9 mouse cellular contexts compared by ENCODE assay signal in the genomic region with DNA sequence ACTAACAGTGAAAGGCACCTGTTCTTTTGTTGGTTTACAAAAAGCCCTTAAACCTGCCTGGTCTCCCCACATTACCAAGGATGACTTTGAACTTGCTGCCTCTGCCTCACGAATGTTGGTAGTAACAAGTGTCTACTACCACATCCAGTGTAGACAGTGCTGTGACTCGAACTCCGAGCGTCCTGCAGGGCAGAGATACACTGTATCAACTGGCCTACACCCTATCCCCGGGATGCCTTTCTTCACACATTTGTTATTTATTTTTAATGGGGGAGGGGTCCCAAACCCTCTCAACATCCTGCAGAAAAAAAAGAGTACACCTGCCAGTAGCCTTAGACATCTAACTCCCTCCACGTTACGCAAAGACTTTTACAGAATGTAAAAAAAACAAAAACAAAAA. TPM values are rescaled to one million over a fixed set of nuclear protein-coding genes. Genes with fewer than 3 reads are reported as not detected.
DNase-seq lines count a peak whose midpoint lies in the region; ATAC-seq and TF ChIP-seq lines count a peak whose summit lies in the region.
"Had no signal": no experiment of that assay in that cellular context is flagged by ENCODE, and none has a peak within 500 bp of the region (broad histone marks: within the 10 kb centered on the region; RNA-seq: fewer than 3 reads in every experiment).

No protein-coding gene starts in this region.

- 7% methylated on average over 7 of the region's 7 CpGs for WGBS in heart, embryonic 14.5 days
- 9% methylated on average over 7 of the region's 7 CpGs for WGBS in forebrain, embryonic 14.5 days
- WGBS in liver, embryonic 16.5 days (ENCODE audit: insufficient replicate concordance): 8% methylated on average over 7 of the region's 7 CpGs

- no peak for TF ChIP-seq POLR2A in ES-Bruce4 (IDR thresholded peaks at IDR 0.05; ENCODE audit: insufficient read depth, low read length)

- H3K4me2 ChIP-seq in heart, embryonic 14.5 days (ENCODE audit: low read length): peak overlapping the region; percentile 82
- peak overlapping the region; percentile 71 for H3K4me2 ChIP-seq in forebrain, embryonic 14.5 days (ENCODE audit: low read length)
- H3K4me2 ChIP-seq in liver, embryonic 16.5 days (ENCODE audit: low read depth, low read length): peak overlapping the region; percentile 98

- H3K4me1 ChIP-seq in heart, embryonic 14.5 days (ENCODE audit: control insufficient read depth in 2 of 2, insufficient read depth in 2 of 2, low read length in 2 of 2): peaks cover 4 to 10% of the 10 kb centered on the region in 2 experiments; a peak in 3 of 4 replicates
- peaks cover 1% of the 10 kb centered on the region for H3K4me1 ChIP-seq in ES-Bruce4 (ENCODE audit: control insufficient read depth, insufficient read depth, low read length)
- H3K4me1 ChIP-seq in forebrain, embryonic 14.5 days (ENCODE audit: control insufficient read depth, insufficient read depth, low read length): peaks cover 11% of the 10 kb centered on the region
- peaks cover 15% of the 10 kb centered on the region for H3K4me1 ChIP-seq in liver, embryonic 16.5 days (ENCODE audit: control insufficient read depth, low read depth, low read length)

- no peak for DNase-seq in heart, adult 8-10 months (ENCODE audit: low spot score)
- DNase-seq in forebrain, embryonic 14.5 days (ENCODE audit: low spot score): no peak
- no peak for DNase-seq in adrenal gland, postnatal 36 days
- no peak for DNase-seq in right cerebral cortex, adult 2 months (ENCODE audit: low spot score in 2 of 2)
- no peak for DNase-seq in cerebellum, postnatal 14 days

- H3K36me3 ChIP-seq in heart, embryonic 14.5 days (ENCODE audit: control insufficient read depth, insufficient read depth, low read length): peaks cover 33% of the 10 kb centered on the region
- H3K36me3 ChIP-seq in ES-Bruce4 (ENCODE audit: control insufficient read depth, insufficient read depth, low read length, poor library complexity, severe bottlenecking): peaks cover 18% of the 10 kb centered on the region
- peaks cover 30% of the 10 kb centered on the region for H3K36me3 ChIP-seq in forebrain, embryonic 14.5 days (ENCODE audit: control insufficient read depth, insufficient read depth, low read length)
- no peaks in the 10 kb centered on the region for H3K36me3 ChIP-seq in liver, embryonic 16.5 days (ENCODE audit: control insufficient read depth, insufficient read depth)

- no peak for TF ChIP-seq CTCF in ES-Bruce4 (IDR thresholded peaks at IDR 0.05; ENCODE audit: low read depth, low read length)

- no peak for TF ChIP-seq EP300 in ES-Bruce4 (IDR thresholded peaks at IDR 0.05; ENCODE audit: insufficient read depth, low read depth, low read length)

- no peaks in the 10 kb centered on the region for H3K9me3 ChIP-seq in heart, embryonic 14.5 days (ENCODE audit: control insufficient read depth, low read length)
- no peaks in the 10 kb centered on the region for H3K9me3 ChIP-seq in ES-Bruce4 (replicated peaks; ENCODE audit: control insufficient read depth, insufficient read depth, low read length, poor library complexity, severe bottlenecking)
- no peaks in the 10 kb centered on the region for H3K9me3 ChIP-seq in forebrain, embryonic 14.5 days (replicated peaks; ENCODE audit: control insufficient read depth, low read length)
- H3K9me3 ChIP-seq in liver, embryonic 16.5 days (replicated peaks; ENCODE audit: control insufficient read depth, low read length): no peaks in the 10 kb centered on the region

- H3K27ac ChIP-seq in heart, embryonic 14.5 days (replicated peaks in 1 of 2; ENCODE audit: control insufficient read depth in 1 of 2, insufficient read depth in 1 of 2, low read depth in 2 of 2, low read length in 2 of 2): peak overlapping the region in 1 of 2 experiments; percentile 81; a peak in 1 of 4 replicates
- H3K27ac ChIP-seq in ES-Bruce4 (ENCODE audit: insufficient read depth, low read length): no peak overlapping the region
- H3K27ac ChIP-seq in forebrain, embryonic 14.5 days (ENCODE audit: low read depth, low read length): peak overlapping the region; percentile 94
- H3K27ac ChIP-seq in liver, embryonic 16.5 days (ENCODE audit: low read length): no peak overlapping the region; the same call in 1 of the 2 replicates

- ATAC-seq in heart, embryonic 14.5 days (ENCODE audit: insufficient number of reproducible peaks, insufficient read depth, low FRiP score, low read depth): no peak
- peak; percentile 33; the same call in 1 of the 2 replicates for ATAC-seq in forebrain, embryonic 14.5 days
- ATAC-seq in liver, embryonic 16.5 days (ENCODE audit: low read depth): no peak

- peak overlapping the region; percentile 88 for H3K9ac ChIP-seq in heart, embryonic 14.5 days (ENCODE audit: low read length)
- peak overlapping the region; percentile 88 for H3K9ac ChIP-seq in ES-Bruce4 (ENCODE audit: low read depth, poor library complexity, severe bottlenecking)
- peak overlapping the region; percentile 85 for H3K9ac ChIP-seq in forebrain, embryonic 14.5 days (ENCODE audit: low read length)
- peak overlapping the region; percentile 78 for H3K9ac ChIP-seq in liver, embryonic 16.5 days (ENCODE audit: low read depth, low read length)

- no peaks in the 10 kb centered on the region for H3K27me3 ChIP-seq in heart, embryonic 14.5 days (ENCODE audit: control insufficient read depth, insufficient read depth, low read length)
- H3K27me3 ChIP-seq in ES-Bruce4 (ENCODE audit: control insufficient read depth, insufficient read depth, low read length, poor library complexity, severe bottlenecking): no peaks in the 10 kb centered on the region
- no peaks in the 10 kb centered on the region for H3K27me3 ChIP-seq in forebrain, embryonic 14.5 days (replicated peaks; ENCODE audit: control insufficient read depth, insufficient read depth, low read length)
- H3K27me3 ChIP-seq in liver, embryonic 16.5 days (ENCODE audit: control insufficient read depth, insufficient read depth, low read depth, low read length): no peaks in the 10 kb centered on the region

- H3K4me3 ChIP-seq in heart, embryonic 14.5 days (ENCODE audit: control insufficient read depth in 1 of 2, insufficient read depth in 1 of 2, low read depth in 1 of 2, low read length in 2 of 2): peak overlapping the region; percentile 93 to 95
- peak overlapping the region; percentile 91 for H3K4me3 ChIP-seq in ES-Bruce4 (ENCODE audit: low read depth, low read length)
- peak overlapping the region; percentile 82 for H3K4me3 ChIP-seq in forebrain, embryonic 14.5 days (ENCODE audit: low read depth, low read length)
- peak overlapping the region; percentile 86 for H3K4me3 ChIP-seq in liver, embryonic 16.5 days (ENCODE audit: low read depth, low read length)

RNA-seq across cellular contexts. Expression of a gene that starts 0.9 kb away (rescaled TPM):
- polyA plus RNA-seq in heart, embryonic 14.5 days (2014; fragmentation: Nextera tagmentation; extraction: Ambion mirVana): 8.8 and 11.0 TPM in 2 replicates
- 1 to 10 TPM; 3.2 to 3.7 (median 3.3) TPM for total RNA-seq in heart, adult 8-10 months (2022)
- polyA plus RNA-seq in ES-Bruce4 (2011; ENCODE audit: insufficient read depth, insufficient read length, low read depth, missing spikeins): 70.7 and 73.2 TPM in 2 replicates
- polyA plus RNA-seq in forebrain, embryonic 14.5 days (2014; fragmentation: Nextera tagmentation; extraction: Ambion mirVana): 20.4 and 23.0 TPM in 2 replicates
- 5.7 and 5.9 TPM in 2 replicates for polyA plus RNA-seq in liver, embryonic 16.5 days (2015; fragmentation: Nextera tagmentation; extraction: Ambion mirVana)
- 10 to 100 TPM in 1 of 2 experiments, 1 to 10 TPM in 1; 9.1 to 11.9 TPM for total RNA-seq in adrenal gland, postnatal 36 days (2021)

RNA-seq across cellular contexts. Expression of a gene that starts 17.7 kb away (rescaled TPM):
- polyA plus RNA-seq in heart, embryonic 14.5 days (2014; fragmentation: Nextera tagmentation; extraction: Ambion mirVana): 5.4 and 5.7 TPM in 2 replicates
- 1 to 10 TPM; 1.9 to 2.9 (median 2.1) TPM for total RNA-seq in heart, adult 8-10 months (2022)
- polyA plus RNA-seq in ES-Bruce4 (2011; ENCODE audit: insufficient read depth, insufficient read length, low read depth, missing spikeins): 19.4 and 21.8 TPM in 2 replicates
- 8.4 and 10.2 TPM in 2 replicates for polyA plus RNA-seq in forebrain, embryonic 14.5 days (2014; fragmentation: Nextera tagmentation; extraction: Ambion mirVana)
- 2.6 and 2.7 TPM in 2 replicates for polyA plus RNA-seq in liver, embryonic 16.5 days (2015; fragmentation: Nextera tagmentation; extraction: Ambion mirVana)
- total RNA-seq in adrenal gland, postnatal 36 days (2021): 1 to 10 TPM; 4.1 to 4.2 TPM

RNA-seq across cellular contexts. Expression of a gene that starts 34.9 kb away (rescaled TPM):
- 115 and 126 TPM in 2 replicates for polyA plus RNA-seq in heart, embryonic 14.5 days (2014; fragmentation: Nextera tagmentation; extraction: Ambion mirVana)
- total RNA-seq in heart, adult 8-10 months (2022): 10 to 100 TPM; 58.1 to 68.9 (median 64.7) TPM
- 62.4 and 76.9 TPM in 2 replicates for polyA plus RNA-seq in ES-Bruce4 (2011; ENCODE audit: insufficient read depth, insufficient read length, low read depth, missing spikeins)
- polyA plus RNA-seq in forebrain, embryonic 14.5 days (2014; fragmentation: Nextera tagmentation; extraction: Ambion mirVana): 84.2 and 86.2 TPM in 2 replicates
- 47.4 and 48.4 TPM in 2 replicates for polyA plus RNA-seq in liver, embryonic 16.5 days (2015; fragmentation: Nextera tagmentation; extraction: Ambion mirVana)
- 10 to 100 TPM; 63.2 to 65.2 TPM for total RNA-seq in adrenal gland, postnatal 36 days (2021)

RNA-seq across cellular contexts. Expression of a gene that starts 35.3 kb away (rescaled TPM):
- polyA plus RNA-seq in heart, embryonic 14.5 days (2014; fragmentation: Nextera tagmentation; extraction: Ambion mirVana): 0.30 TPM in 1 of 2 replicates, not detected in the other
- under 1 TPM in 2 of 4 experiments, not detected in 2; 0.06 to 0.19 TPM for total RNA-seq in heart, adult 8-10 months (2022)
- polyA plus RNA-seq in ES-Bruce4 (2011; ENCODE audit: insufficient read depth, insufficient read length, low read depth, missing spikeins): 21.2 and 21.9 TPM in 2 replicates
- 253 and 297 TPM in 2 replicates for polyA plus RNA-seq in forebrain, embryonic 14.5 days (2014; fragmentation: Nextera tagmentation; extraction: Ambion mirVana)
- polyA plus RNA-seq in liver, embryonic 16.5 days (2015; fragmentation: Nextera tagmentation; extraction: Ambion mirVana): 0.06 and 0.09 TPM in 2 replicates
- total RNA-seq in adrenal gland, postnatal 36 days (2021): 1 to 10 TPM; 4.0 to 5.9 TPM
- total RNA-seq: hematopoietic stem cell, adult 5-6 weeks had no signal

RNA-seq across cellular contexts. Expression of a gene that starts 40.6 kb away (rescaled TPM):
- 2,728 and 2,838 TPM in 2 replicates for polyA plus RNA-seq in heart, embryonic 14.5 days (2014; fragmentation: Nextera tagmentation; extraction: Ambion mirVana)
- total RNA-seq in heart, adult 8-10 months (2022): 1,000 to 10,000 TPM; 2,439 to 2,796 (median 2,686) TPM
- polyA plus RNA-seq in ES-Bruce4 (2011; ENCODE audit: insufficient read depth, insufficient read length, low read depth, missing spikeins): 552 and 561 TPM in 2 replicates
- 1,398 and 1,484 TPM in 2 replicates for polyA plus RNA-seq in forebrain, embryonic 14.5 days (2014; fragmentation: Nextera tagmentation; extraction: Ambion mirVana)
- polyA plus RNA-seq in liver, embryonic 16.5 days (2015; fragmentation: Nextera tagmentation; extraction: Ambion mirVana): 680 and 757 TPM in 2 replicates
- total RNA-seq in adrenal gland, postnatal 36 days (2021): 100 to 1,000 TPM; 712 to 723 TPM
